Mouse (Mus musculus): ENCODE measurements around the gene Arhgap4. TPM values are rescaled to one million over a fixed set of nuclear protein-coding genes. Genes with fewer than 3 reads are reported as not detected.

Arhgap4 gene
- polyA plus RNA-seq, 1 experiment from 2014 or later, result 2.6 TPM

DNA sequence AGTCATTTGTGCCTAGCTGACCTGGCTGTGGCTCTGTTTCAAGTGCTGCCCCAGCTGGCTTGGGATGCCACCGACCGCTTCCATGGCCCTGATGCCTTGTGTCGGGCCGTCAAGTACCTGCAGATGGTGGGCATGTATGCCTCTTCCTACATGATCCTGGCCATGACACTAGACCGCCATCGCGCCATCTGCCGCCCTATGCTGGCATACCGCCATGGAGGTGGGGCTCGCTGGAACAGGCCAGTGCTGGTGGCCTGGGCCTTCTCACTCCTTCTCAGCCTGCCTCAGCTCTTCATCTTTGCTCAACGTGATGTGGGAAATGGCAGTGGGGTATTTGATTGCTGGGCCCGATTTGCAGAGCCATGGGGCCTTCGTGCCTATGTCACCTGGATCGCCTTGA is 28.8 kb downstream of the Arhgap4 start:
- H3K4me1 ChIP-seq (ENCODE audit: insufficient read depth), result no peaks in the 10 kb centered on the region
- H3K4me3 ChIP-seq (ENCODE audit: low read depth, low read length), result no peak overlapping the region
- no peaks in the 10 kb centered on the region for H3K27me3 ChIP-seq (ENCODE audit: insufficient read depth, low read length)
- no peaks in the 10 kb centered on the region for H3K9me3 ChIP-seq (ENCODE audit: low read depth, low read length)
- DNase-seq, result no peak
- 82% methylated on average over 14 of the region's 14 CpGs for WGBS
- ATAC-seq (ENCODE audit: insufficient read depth), result no peak
- no peaks in the 10 kb centered on the region for H3K36me3 ChIP-seq (ENCODE audit: insufficient read depth)
- no peak for TF ChIP-seq CTCF (IDR thresholded peaks at IDR 0.05; ENCODE audit: low read depth)
- H3K9ac ChIP-seq, result no peak overlapping the region
- H3K27ac ChIP-seq (ENCODE audit: low read depth), result no peak overlapping the region
- H3K4me2 ChIP-seq, result no peak overlapping the region

DNA sequence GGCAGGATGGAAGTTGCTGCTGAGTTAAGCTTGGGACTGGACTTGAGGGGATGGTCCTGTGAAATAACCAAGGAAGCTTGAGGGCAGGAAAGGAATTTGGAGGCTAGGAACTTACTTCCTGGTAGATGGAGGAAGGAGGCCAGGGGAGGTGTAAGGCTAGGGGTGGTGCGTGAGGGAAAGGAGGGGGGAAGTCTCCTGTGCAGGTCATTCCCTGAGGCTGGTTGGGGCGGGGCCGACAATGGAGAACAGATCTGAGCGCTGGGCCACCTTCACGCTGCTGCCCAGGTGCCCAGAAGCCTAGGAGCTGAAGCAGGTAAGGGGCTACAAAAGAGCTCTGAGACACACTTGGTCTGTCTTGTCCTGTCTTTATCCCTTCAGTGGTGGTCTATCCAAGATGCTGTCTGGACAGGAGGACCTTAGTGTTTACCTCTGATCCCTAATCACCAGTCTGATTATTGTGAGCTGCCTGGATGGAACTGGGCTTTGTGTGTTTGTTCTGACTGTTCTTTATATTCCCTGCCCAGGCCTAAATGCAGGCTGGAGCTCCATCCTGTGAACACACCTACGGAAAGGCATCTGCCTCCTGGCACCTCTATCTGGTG is 30.0 kb downstream of the Arhgap4 start, which contains the start of gene Avpr2:
TSS of gene Avpr2 (plus strand) at position 552 of the 602 bp plus-strand sequence.
- no peaks in the 10 kb centered on the region for H3K4me1 ChIP-seq (ENCODE audit: insufficient read depth)
- H3K27me3 ChIP-seq (ENCODE audit: insufficient read depth, low read length), result no peaks in the 10 kb centered on the region
- TF ChIP-seq CTCF (IDR thresholded peaks at IDR 0.05; ENCODE audit: low read depth), result no peak
- no peaks in the 10 kb centered on the region for H3K9me3 ChIP-seq (ENCODE audit: low read depth, low read length)
- H3K36me3 ChIP-seq (ENCODE audit: insufficient read depth), result no peaks in the 10 kb centered on the region
- ATAC-seq (ENCODE audit: insufficient read depth) (no peak), DNase-seq (no peak)
- H3K9ac ChIP-seq, result no peak within 1 kb of the TSS
- no peak within 1 kb of the TSS for H3K4me3 ChIP-seq (ENCODE audit: low read depth, low read length)
- WGBS, result 64% methylated on average over 6 of the region's 6 CpGs
- H3K4me2 ChIP-seq, result no peak within 1 kb of the TSS
- H3K27ac ChIP-seq (ENCODE audit: low read depth), result no peak within 1 kb of the TSS

GRCm38 (mm10) chrX:73881463-73881862 is 40.2 kb downstream of the Arhgap4 start:
- Histone ChIP-seq H3K9ac (no peak overlapping the region), H3K4me2 (no peak overlapping the region), H3K36me3 (ENCODE audit: insufficient read depth) (no peaks in the 10 kb centered on the region), H3K4me3 (ENCODE audit: low read depth, low read length) (no peak overlapping the region), H3K4me1 (ENCODE audit: insufficient read depth) (no peaks in the 10 kb centered on the region), H3K27me3 (ENCODE audit: insufficient read depth, low read length) (peaks cover 13% of the 10 kb centered on the region), H3K27ac (ENCODE audit: low read depth) (no peak overlapping the region), H3K9me3 (ENCODE audit: low read depth, low read length) (no peaks in the 10 kb centered on the region)
- 23% methylated on average over 6 of the region's 6 CpGs for WGBS
- DNase-seq (no peak), ATAC-seq (ENCODE audit: insufficient read depth) (no peak)
- no peak for TF ChIP-seq CTCF (IDR thresholded peaks at IDR 0.05; ENCODE audit: low read depth)

GRCm38 (mm10) chrX:73881036-73881427 is 40.6 kb downstream of the Arhgap4 start:
- DNase-seq (no peak), ATAC-seq (ENCODE audit: insufficient read depth) (peak; percentile 17; the same call in 1 of the 2 replicates)
- WGBS, result 13% methylated on average over 16 of the region's 16 CpGs
- H3K4me2 ChIP-seq, result peak overlapping the region; percentile 66
- peak overlapping the region; percentile 36 for H3K4me3 ChIP-seq (ENCODE audit: low read depth, low read length)
- no peak overlapping the region for H3K9ac ChIP-seq
- H3K9me3 ChIP-seq (ENCODE audit: low read depth, low read length), result no peaks in the 10 kb centered on the region
- peaks cover 13% of the 10 kb centered on the region for H3K27me3 ChIP-seq (ENCODE audit: insufficient read depth, low read length)
- no peak overlapping the region for H3K27ac ChIP-seq (ENCODE audit: low read depth)
- H3K36me3 ChIP-seq (ENCODE audit: insufficient read depth), result no peaks in the 10 kb centered on the region
- TF ChIP-seq CTCF (IDR thresholded peaks at IDR 0.05; ENCODE audit: low read depth), result no peak
- H3K4me1 ChIP-seq (ENCODE audit: insufficient read depth), result no peaks in the 10 kb centered on the region

DNA sequence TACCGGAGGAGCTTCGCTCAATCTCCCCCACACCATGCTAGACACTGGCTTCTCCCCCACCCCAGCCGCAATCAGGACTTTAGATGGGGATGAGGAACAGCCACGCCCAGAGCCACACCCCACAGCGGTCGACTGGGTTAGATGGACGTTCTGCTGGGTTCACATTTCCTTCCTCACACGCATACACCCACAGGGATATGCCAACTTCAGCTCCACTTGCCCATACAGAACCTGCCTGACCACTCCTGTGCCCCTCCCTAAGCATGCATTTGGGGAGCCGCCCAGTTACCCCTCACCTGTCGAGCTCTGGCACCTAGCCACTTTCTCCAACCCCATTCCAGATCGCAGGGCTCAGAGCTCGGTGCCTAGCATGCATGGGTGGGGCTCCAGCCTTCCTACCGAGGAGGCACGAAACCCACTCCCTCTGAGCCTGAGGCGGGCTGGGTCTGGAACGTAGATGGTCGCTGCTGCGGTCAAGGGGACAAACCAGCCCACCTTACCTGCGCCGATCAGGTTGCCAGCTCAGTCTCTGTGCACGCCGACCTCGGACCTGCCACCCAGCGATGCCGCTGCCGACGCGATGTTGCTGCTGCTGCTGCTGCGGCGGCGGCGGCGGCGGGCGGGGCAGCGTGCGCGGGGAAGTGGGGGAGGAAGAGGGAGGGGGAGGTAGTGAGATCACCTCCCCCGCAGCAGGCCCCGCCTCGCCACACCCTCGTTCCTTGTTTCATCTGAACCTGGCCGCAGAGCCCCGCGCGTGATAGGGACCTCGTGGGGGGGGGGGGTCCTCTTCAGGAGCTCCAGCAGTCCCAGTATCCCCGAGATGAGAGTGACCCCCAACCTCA is 41.3 kb downstream of the Arhgap4 start:
- no peak overlapping the region for H3K9ac ChIP-seq
- TF ChIP-seq CTCF (IDR thresholded peaks at IDR 0.05; ENCODE audit: low read depth), result no peak
- H3K27me3 ChIP-seq (ENCODE audit: insufficient read depth, low read length), result peaks cover 13% of the 10 kb centered on the region
- H3K4me2 ChIP-seq, result peak overlapping the region; percentile 66
- H3K27ac ChIP-seq (ENCODE audit: low read depth), result no peak overlapping the region
- H3K9me3 ChIP-seq (ENCODE audit: low read depth, low read length), result no peaks in the 10 kb centered on the region
- ATAC-seq (ENCODE audit: insufficient read depth), result peak; percentile 58
- no peaks in the 10 kb centered on the region for H3K4me1 ChIP-seq (ENCODE audit: insufficient read depth)
- H3K36me3 ChIP-seq (ENCODE audit: insufficient read depth), result no peaks in the 10 kb centered on the region
- DNase-seq, result peak; percentile 29
- H3K4me3 ChIP-seq (ENCODE audit: low read depth, low read length), result peak overlapping the region; percentile 36
- 12% methylated on average over 36 of the region's 48 CpGs for WGBS

DNA sequence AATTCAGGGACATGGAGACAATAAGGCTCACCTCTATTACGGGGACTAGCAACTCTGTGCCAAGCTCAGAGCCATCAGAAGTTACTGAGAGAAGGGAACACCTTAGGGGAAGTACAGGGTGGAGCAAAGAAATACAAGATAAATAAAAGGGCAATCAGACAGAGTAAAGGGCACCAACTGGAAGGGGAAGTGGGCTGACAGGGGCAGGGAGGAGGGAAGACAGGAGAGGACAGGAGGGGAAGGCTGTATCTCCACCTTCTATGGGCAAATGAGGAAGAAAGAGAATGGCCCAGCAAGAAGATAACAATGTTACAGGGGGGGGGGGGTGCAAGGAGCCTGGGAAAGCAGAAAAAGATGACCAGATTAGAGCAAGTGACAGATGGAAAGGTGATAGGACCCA is 44.7 kb downstream of the Arhgap4 start:
- DNase-seq, result no peak
- H3K27me3 ChIP-seq (ENCODE audit: insufficient read depth, low read length), result peaks cover 13% of the 10 kb centered on the region
- no peaks in the 10 kb centered on the region for H3K9me3 ChIP-seq (ENCODE audit: low read depth, low read length)
- H3K4me3 ChIP-seq (ENCODE audit: low read depth, low read length), result no peak overlapping the region
- no peaks in the 10 kb centered on the region for H3K36me3 ChIP-seq (ENCODE audit: insufficient read depth)
- H3K4me2 ChIP-seq, result no peak overlapping the region
- no peak for ATAC-seq (ENCODE audit: insufficient read depth)
- H3K27ac ChIP-seq (ENCODE audit: low read depth), result no peak overlapping the region
- H3K4me1 ChIP-seq (ENCODE audit: insufficient read depth), result no peaks in the 10 kb centered on the region
- no peak for TF ChIP-seq CTCF (IDR thresholded peaks at IDR 0.05; ENCODE audit: low read depth)
- H3K9ac ChIP-seq, result no peak overlapping the region
- 75% methylated on average over 1 of the region's 1 CpGs for WGBS

DNA sequence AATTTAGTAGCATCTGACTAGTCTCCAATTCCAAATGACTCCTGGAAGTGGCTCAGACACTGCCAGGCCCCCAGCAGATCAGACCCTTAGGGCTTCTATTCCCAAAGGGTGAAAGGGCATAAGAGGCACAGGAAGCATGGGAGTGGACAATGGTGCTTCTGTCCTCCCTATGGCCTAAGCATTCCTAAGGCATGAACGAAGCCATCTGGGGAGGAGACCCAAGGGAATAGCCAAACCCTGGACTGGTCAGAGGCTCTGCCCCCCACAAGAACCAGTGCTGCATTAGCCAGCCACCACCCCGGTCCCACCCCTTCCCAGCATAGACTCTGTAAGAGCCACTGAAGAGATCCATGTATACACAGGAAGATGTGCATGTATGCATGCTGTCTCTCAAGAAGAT is 45.8 kb downstream of the Arhgap4 start:
- Histone ChIP-seq H3K36me3 (ENCODE audit: insufficient read depth) (no peaks in the 10 kb centered on the region), H3K9me3 (ENCODE audit: low read depth, low read length) (no peaks in the 10 kb centered on the region), H3K27ac (ENCODE audit: low read depth) (no peak overlapping the region), H3K4me2 (no peak overlapping the region), H3K27me3 (ENCODE audit: insufficient read depth, low read length) (peaks cover 13% of the 10 kb centered on the region), H3K4me3 (ENCODE audit: low read depth, low read length) (no peak overlapping the region), H3K4me1 (ENCODE audit: insufficient read depth) (no peaks in the 10 kb centered on the region), H3K9ac (no peak overlapping the region)
- DNase-seq, result no peak
- 59% methylated on average over 2 of the region's 2 CpGs for WGBS
- TF ChIP-seq CTCF (IDR thresholded peaks at IDR 0.05; ENCODE audit: low read depth), result no peak
- no peak for ATAC-seq (ENCODE audit: insufficient read depth)
